Mouse (Mus musculus) right cerebral cortex, postnatal 36 days (tissue): ENCODE measurements around the gene Lrrc55.

Experiments used
- DNase-seq, 2 experiments: peaks; one replicate each; pipeline ENCODE4 v3.0.0; 2022; ENCODE audit warnings: low spot score in 2 of 2, mixed read lengths in 1 of 2

The Lrrc55 gene

DNA sequence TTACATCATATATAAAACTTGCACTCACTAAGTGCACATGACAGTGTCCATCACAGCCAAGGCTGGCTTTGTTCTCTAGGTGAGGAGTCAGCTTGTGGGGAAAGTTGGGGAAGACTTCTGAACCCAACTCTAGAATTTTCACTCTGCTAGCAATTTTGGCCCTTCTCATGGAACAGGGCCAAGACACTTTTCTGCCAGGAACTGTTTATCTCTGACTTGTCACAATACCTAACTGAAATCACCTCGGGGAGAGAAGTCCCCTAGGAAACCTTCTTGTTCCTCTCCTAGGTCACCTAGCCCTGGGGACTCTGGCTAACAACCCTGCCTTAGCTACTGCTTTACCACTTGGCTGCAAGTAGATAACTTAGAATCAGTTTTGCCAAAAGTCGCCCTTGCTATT lies 64.8 kb downstream of the Lrrc55 start:
- no peak for DNase-seq

GRCm38 (mm10) chr2:85131724-85132123 lies 65.3 kb downstream of the Lrrc55 start:
- no peak for DNase-seq

DNA sequence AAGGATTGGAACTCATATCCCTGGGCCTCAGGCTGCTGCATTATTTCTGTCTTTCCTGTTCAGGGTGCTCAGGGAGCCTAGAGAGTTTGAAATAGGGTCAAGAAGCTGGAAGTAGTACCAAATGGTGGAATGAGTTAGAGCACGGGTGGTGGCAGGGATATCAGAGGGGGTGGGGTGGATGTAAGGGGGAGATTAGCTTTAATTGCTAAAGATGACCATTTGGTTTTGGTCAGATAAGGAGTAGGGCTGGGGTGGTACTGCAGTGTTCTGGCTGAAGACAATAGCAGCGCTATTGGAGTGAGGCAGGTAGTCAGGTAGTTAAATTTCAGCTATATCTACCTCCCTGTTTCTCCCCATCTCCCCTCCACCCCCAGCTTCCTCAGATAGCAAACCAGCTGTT lies 65.8 kb downstream of the Lrrc55 start:
- no peak for DNase-seq

GRCm38 (mm10) chr2:85129496-85129971 lies 67.5 kb downstream of the Lrrc55 start:
- DNase-seq = no peak

GRCm38 (mm10) chr2:85123869-85124535 lies 73.0 kb downstream of the Lrrc55 start:
- DNase-seq = peak; percentile 71

- peak in 1 of 2 experiments; percentile 39 for DNase-seq
These were observed 73.7 kb downstream of the Lrrc55 start for GRCm38 (mm10) chr2:85123187-85123868.
